Mouse (Mus musculus) olfactory bulb, adult 2 months (tissue): ENCODE results near the gene Cfap58. TPM values are rescaled to one million over a fixed set of nuclear protein-coding genes. Genes with fewer than 3 reads are reported as not detected.

Experiments
- H3K27ac ChIP-seq: fragments of 200-500 bp; 2 replicates; pipeline ENCODE4 v1.5.1; 2012; ENCODE audit warnings: low read depth, low read length; ENCODE audit not compliant: insufficient read depth
- H3K4me1 ChIP-seq: fragments of 200-500 bp; 2 replicates; pipeline ENCODE4 v1.6.1; 2012; ENCODE audit warnings: low read length; ENCODE audit not compliant: control insufficient read depth, insufficient read depth
- H3K4me3 ChIP-seq: fragments of 200-500 bp; 2 replicates; pipeline ENCODE4 v1.5.1; 2012; ENCODE audit warnings: mild to moderate bottlenecking, low read depth, low read length, moderate library complexity; ENCODE audit not compliant: insufficient read depth
- CTCF ChIP-seq: fragments of 200-500 bp; IDR thresholded peaks from 2 replicates; pipeline ENCODE4 v1.5.1; 2012; ENCODE audit warnings: low read depth, mild to moderate bottlenecking, low read length, moderate library complexity; ENCODE audit not compliant: insufficient read depth
- POLR2A ChIP-seq: fragments of 200-500 bp; IDR thresholded peaks from 2 replicates; pipeline ENCODE4 v1.6.1; 2012; ENCODE audit warnings: mild to moderate bottlenecking, low read depth, low read length, moderate library complexity; ENCODE audit not compliant: insufficient read depth
- WGBS: fragments of 180-500 bp; shearing (Covaris S2); methylation state at CpG from one replicate; pipeline ENCODE4 v1.1.7; 2018; 5-methylcytosine and 5-hydroxymethylcytosine counted together
- polyA plus RNA-seq: library from polyadenylated mRNA; stranded (reverse); fragments of >200 nt; gene quantifications from 2 replicates; pipeline ENCODE4 v1.2.4, GENCODE M21; 2012; ENCODE audit warnings: low replicate concordance; ENCODE audit not compliant: missing spikeins, insufficient read depth, insufficient read length

Gene Cfap58
- polyA plus RNA-seq, 1 experiment: not detected

DNA sequence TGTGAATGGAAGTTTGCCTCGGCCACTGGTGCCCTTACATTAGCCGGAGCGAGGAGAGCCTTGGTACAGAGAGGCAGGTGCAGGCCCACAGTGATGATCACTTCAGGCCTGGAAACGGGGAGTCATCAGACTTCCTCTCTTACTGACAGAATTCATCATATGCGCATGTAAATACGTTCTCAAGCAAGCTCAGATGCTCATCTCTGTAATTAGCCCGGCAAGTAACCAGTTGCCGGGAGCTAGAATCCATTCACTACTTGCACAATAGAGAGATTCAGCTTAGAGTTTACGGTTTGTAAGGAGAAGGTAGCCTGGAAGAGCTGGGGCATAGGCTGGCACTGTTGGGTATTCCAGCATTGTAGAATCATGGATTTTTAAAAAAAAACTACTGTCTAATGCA is 15.7 kb downstream of the Cfap58 start:
- 74% methylated on average over 9 of the region's 9 CpGs for WGBS
- H3K27ac ChIP-seq: no peak overlapping the region
- H3K4me3 ChIP-seq: no peak overlapping the region
- TF ChIP-seq CTCF: no peak
- no peak for TF ChIP-seq POLR2A
- no peaks in the 10 kb centered on the region for H3K4me1 ChIP-seq

DNA sequence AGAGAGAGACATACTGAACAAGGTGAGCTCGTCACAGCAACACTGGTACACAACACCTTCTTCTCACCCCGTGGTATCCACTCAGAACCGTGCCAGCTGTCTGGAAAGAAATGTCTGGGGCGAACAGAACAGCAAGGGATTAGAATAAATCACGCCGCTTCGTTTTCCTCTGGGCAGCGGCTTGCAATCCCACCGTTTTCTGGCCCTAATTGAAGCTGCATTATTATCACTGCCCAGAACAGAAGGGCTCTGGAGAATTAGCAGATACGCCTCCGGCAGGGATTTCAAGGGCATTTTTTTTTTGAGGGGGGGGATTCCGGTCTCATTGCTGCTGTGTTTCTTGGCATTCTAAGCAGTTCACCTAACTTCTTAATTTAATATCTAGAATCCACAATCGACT is 20.7 kb downstream of the Cfap58 start:
- Histone ChIP-seq H3K4me3 (no peak overlapping the region), H3K4me1 (no peaks in the 10 kb centered on the region), H3K27ac (no peak overlapping the region)
- TF ChIP-seq POLR2A (no peak), CTCF (no peak)
- 50% methylated on average over 13 of the region's 13 CpGs for WGBS

DNA sequence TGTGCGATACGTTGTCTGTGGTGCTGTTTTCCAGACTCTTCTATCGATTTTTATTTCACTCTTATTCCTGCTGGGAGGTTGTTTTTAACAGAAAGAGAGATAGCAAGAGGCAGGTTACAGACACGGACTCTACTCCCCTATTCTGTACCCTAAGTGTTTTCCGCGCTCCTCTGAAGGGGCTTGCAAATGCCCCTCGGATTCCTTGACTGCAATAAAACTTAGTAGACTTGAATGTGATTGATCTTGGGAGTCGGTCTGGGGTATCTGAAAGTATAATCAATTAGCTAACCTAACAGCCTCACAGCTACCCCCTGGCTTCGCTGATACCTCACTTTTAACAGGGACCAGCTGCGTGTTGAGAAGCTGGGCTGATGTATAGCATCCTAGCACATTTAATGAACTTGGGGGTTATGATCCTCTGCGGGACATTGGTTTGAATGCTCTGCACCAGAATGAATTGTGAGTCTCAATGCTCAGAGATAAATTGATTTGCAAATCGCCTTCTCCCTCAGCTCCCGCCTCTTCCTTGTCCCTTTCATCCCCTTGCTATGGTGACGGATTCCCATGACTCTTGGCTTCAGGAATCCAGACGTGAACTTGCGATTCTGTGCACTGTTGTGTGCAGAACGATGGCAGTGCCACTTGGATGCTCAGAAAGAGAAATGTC is 31.7 kb downstream of the Cfap58 start:
- TF ChIP-seq POLR2A: no peak
- TF ChIP-seq CTCF: no peak
- no peaks in the 10 kb centered on the region for H3K4me1 ChIP-seq
- no peak overlapping the region for H3K27ac ChIP-seq
- no peak overlapping the region for H3K4me3 ChIP-seq
- 53% methylated on average over 17 of the region's 17 CpGs for whole genome bisulfite sequencing

DNA sequence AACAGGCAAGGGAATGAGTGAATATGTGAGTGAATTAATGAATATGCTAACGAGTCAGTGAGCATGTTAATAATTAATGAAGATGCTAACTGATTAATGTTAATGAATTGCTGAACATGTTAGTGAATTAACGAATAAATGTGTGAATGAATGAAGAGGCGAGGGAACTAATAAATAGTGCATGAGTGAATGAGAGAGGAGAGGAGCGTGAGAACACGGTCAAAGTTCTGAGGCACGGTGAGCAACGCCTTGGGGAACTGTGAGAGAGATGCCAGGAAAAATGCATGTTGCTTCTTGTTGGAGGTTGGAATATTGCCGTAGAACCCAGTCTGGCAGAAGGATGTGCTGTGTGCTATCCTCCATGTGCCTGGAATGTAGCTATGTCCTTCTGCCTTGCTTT is 33.6 kb downstream of the Cfap58 start:
- no peak for TF ChIP-seq POLR2A
- TF ChIP-seq CTCF: no peak
- WGBS: 69% methylated on average over 8 of the region's 8 CpGs
- H3K4me1 ChIP-seq: no peaks in the 10 kb centered on the region
- no peak overlapping the region for H3K27ac ChIP-seq
- H3K4me3 ChIP-seq: no peak overlapping the region

DNA sequence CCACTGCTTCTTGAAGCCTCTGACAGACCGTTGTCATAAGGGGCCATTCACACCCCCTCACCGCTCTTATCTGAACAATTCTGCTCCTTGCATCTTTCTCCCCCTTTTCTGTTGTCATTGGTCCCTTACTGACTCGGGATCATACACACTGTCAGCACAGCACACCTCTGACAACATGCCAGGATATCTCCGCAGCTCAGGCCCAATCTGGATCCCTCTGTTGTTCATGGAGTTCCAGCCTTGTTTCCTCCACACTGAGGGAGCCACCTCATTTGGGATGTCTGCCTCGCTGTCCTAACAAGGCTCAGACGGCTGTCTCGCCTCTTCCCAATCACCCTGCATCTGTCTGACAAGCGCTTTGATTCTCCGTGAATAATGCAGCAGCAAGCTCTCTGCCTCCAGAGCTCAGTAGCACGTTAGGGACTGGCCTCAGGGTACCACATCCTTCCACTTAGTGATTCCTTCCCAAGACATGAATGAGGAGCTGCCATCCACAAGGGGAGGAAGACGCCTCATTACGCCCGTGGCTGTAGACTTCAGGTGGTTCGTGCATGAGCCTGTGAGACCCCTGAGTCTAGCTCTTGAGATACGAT is 40.7 kb downstream of the Cfap58 start:
- 84% methylated on average over 15 of the region's 15 CpGs for WGBS
- no peaks in the 10 kb centered on the region for H3K4me1 ChIP-seq
- no peak overlapping the region for H3K27ac ChIP-seq
- no peak for TF ChIP-seq POLR2A
- no peak for TF ChIP-seq CTCF
- no peak overlapping the region for H3K4me3 ChIP-seq

DNA sequence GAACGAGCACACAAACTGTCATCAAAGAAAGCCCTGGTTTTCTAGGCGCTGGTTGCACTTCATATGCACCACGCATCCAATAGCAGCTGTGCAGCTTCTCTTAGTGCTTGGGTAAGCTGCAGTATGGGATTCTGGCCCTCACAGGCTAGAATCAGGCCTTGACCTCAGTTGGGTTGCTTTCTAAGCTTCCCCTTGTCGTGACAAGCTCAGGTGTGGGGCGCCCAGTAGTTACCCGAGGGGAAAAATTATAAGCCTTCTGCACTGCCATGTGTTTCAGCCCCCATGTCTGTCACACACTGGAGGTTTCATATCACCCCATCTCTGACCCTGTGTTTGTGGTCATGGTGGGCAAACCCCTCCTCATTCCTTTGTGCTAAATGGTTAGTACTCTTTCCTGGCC is 42.0 kb downstream of the Cfap58 start:
- Histone ChIP-seq H3K4me3 (no peak overlapping the region), H3K4me1 (no peaks in the 10 kb centered on the region), H3K27ac (no peak overlapping the region)
- TF ChIP-seq POLR2A (no peak), CTCF (no peak)
- 91% methylated on average over 6 of the region's 6 CpGs for WGBS

DNA sequence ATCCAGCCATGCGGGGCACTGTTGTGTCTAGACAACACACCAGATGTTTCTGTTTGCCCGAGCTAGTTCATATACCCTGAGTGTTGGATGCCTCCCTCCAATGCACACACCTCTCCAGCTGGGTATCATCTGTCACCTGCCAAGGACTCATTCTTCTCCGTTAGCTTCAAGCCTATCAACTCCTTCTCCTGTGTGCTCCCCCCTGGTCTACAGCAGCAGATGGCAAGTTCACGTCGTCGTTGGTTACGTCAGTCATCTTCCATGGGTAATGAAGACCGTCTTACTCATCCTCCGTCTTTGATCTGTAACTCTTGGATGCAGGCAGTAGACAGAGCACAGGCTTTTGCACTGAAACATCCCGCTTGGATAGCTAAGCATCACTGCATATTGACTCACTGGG is 42.8 kb downstream of the Cfap58 start:
- no peak overlapping the region for H3K4me3 ChIP-seq
- H3K4me1 ChIP-seq: no peaks in the 10 kb centered on the region; the same call in 1 of the 2 replicates
- TF ChIP-seq CTCF (no peak), POLR2A (no peak)
- WGBS: 85% methylated on average over 10 of the region's 10 CpGs
- no peak overlapping the region for H3K27ac ChIP-seq

DNA sequence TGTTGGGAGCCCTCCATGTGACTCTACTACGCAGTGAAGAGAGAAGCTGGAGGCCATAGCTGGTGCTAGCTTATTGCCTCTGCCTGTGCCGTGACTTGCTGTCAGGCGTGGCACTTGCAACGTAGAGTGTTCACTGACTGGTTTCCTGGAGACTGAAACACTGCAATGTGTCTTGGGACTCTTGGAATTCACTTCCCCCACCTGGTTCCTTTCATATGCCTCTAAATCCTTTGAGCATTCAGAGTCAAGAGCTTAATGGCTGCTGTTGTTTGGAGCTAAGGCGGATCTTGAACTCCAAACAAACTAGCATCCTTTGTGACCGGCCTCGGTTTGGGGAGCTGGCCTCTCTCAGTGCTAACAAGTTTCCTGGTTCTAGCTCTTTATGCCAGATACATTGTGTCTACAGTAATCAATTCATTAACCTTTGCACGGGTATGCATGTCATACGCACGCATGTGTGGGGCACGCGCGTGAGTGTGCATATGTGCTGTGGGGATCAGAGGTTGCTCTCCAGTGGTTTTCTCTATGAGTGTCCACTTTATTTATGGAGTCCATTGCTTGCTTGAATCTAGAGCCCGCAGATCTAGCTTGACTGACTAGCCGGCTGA is 48.2 kb downstream of the Cfap58 start:
- Histone ChIP-seq H3K4me3 (no peak overlapping the region), H3K27ac (no peak overlapping the region), H3K4me1 (no peaks in the 10 kb centered on the region; the same call in 1 of the 2 replicates)
- 92% methylated on average over 15 of the region's 15 CpGs for WGBS
- TF ChIP-seq POLR2A: no peak
- no peak for TF ChIP-seq CTCF

DNA sequence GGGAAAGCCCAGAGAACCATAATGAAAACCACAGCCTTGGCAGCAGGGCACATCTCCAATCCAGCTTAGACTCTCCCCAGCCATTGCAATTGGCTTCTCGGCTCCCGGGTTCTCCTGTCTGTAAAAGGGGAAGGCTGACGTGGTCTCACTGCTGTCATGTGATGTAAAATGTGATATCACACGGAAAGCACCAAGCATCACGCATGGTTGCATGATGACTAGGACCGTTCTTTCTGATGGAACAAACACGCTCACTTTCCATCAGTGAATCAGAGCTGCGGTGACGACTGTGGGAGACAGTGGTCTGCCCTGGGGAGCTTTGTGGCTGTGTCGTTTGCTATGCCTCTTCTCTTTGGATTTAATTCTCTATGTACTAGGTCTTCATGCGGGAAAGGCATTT is 50.5 kb downstream of the Cfap58 start:
- H3K27ac ChIP-seq: no peak overlapping the region
- no peaks in the 10 kb centered on the region; the same call in 1 of the 2 replicates for H3K4me1 ChIP-seq
- H3K4me3 ChIP-seq: no peak overlapping the region
- TF ChIP-seq POLR2A (no peak), CTCF (no peak)
- WGBS: 86% methylated on average over 11 of the region's 11 CpGs
